Comparison of ENCODE assay signal across 9 mouse cellular contexts in the genomic region with DNA sequence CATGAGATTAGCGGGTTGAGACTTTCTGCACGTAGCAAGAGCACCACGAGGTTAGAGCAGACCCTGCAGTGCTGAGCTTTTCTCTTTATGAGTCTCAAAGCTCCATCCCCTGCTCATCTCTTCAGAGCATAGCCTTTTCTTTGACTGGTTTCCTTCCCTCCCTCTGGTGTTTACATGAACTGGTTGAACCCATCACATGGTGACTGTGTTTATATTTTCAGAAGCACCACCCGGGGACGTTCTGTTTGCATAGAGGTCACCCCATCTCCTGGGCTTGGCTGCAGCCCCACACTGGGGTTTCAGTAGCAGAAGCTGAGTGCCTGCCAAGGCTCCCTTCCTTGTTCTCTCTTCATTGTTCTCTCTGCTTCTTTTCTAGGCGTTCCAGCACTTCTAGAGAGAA. TPM values are rescaled to one million over a fixed set of nuclear protein-coding genes. Genes with fewer than 3 reads are reported as not detected.
DNase-seq lines count a peak whose midpoint lies in the region; ATAC-seq and TF ChIP-seq lines count a peak whose summit lies in the region.
"Had no signal": no experiment of that assay in that cellular context is flagged by ENCODE, and none has a peak within 500 bp of the region (broad histone marks: within the 10 kb centered on the region; RNA-seq: fewer than 3 reads in every experiment).

No protein-coding gene starts in this region.

- 0 out of 2 replicates have a peak, but pooled peaks have one; percentile 10 for ATAC-seq in embryonic facial prominence, embryonic 13.5 days (ENCODE audit: insufficient number of reproducible peaks, insufficient read depth, low FRiP score, low TSS enrichment, low read depth)
- peak; percentile 36; the same call in 1 of the 2 replicates for ATAC-seq in kidney, postnatal 0 days (replicated peaks; ENCODE audit: low FRiP score, low read depth)
- peak; percentile 81 for ATAC-seq in stomach, embryonic 14.5 days (ENCODE audit: insufficient number of reproducible peaks, insufficient read depth, low FRiP score, low read depth)

- H3K4me3 ChIP-seq in embryonic facial prominence, embryonic 13.5 days: no peak overlapping the region
- no peak overlapping the region for H3K4me3 ChIP-seq in embryonic facial prominence, embryonic 10.5 days
- no peak overlapping the region for H3K4me3 ChIP-seq in kidney, postnatal 0 days (replicated peaks; ENCODE audit: low read depth, low read length)
- H3K4me3 ChIP-seq in stomach, embryonic 14.5 days (ENCODE audit: low read depth, low read length): no peak overlapping the region

- no peak overlapping the region for H3K9ac ChIP-seq in embryonic facial prominence, embryonic 13.5 days
- no peak overlapping the region for H3K9ac ChIP-seq in kidney, postnatal 0 days (ENCODE audit: low read depth, low read length)
- no peak overlapping the region for H3K9ac ChIP-seq in stomach, embryonic 14.5 days (replicated peaks; ENCODE audit: low read depth, low read length)

- H3K9me3 ChIP-seq in embryonic facial prominence, embryonic 13.5 days: no peaks in the 10 kb centered on the region
- no peaks in the 10 kb centered on the region for H3K9me3 ChIP-seq in embryonic facial prominence, embryonic 10.5 days
- no peaks in the 10 kb centered on the region for H3K9me3 ChIP-seq in kidney, postnatal 0 days (replicated peaks; ENCODE audit: low read length)
- no peaks in the 10 kb centered on the region for H3K9me3 ChIP-seq in stomach, embryonic 14.5 days (ENCODE audit: control insufficient read depth, low read depth, low read length)

- no peaks in the 10 kb centered on the region for H3K27me3 ChIP-seq in embryonic facial prominence, embryonic 13.5 days
- H3K27me3 ChIP-seq in embryonic facial prominence, embryonic 10.5 days (replicated peaks; ENCODE audit: low read depth, poor library complexity, severe bottlenecking): no peaks in the 10 kb centered on the region
- H3K27me3 ChIP-seq in kidney, postnatal 0 days (ENCODE audit: insufficient read depth, low read length): no peaks in the 10 kb centered on the region
- H3K27me3 ChIP-seq in stomach, embryonic 14.5 days (ENCODE audit: control insufficient read depth, insufficient read depth, low read length): no peaks in the 10 kb centered on the region

- H3K27ac ChIP-seq in embryonic facial prominence, embryonic 13.5 days: no peak overlapping the region
- no peak overlapping the region for H3K27ac ChIP-seq in embryonic facial prominence, embryonic 10.5 days (replicated peaks)
- H3K27ac ChIP-seq in kidney, postnatal 0 days: 0 out of 2 replicates have a peak overlapping the region, but pooled peaks have one; percentile 3
- H3K27ac ChIP-seq in stomach, embryonic 14.5 days (ENCODE audit: low read length): peak overlapping the region; percentile 77; the same call in 1 of the 2 replicates

- H3K36me3 ChIP-seq in embryonic facial prominence, embryonic 13.5 days: no peaks in the 10 kb centered on the region
- no peaks in the 10 kb centered on the region for H3K36me3 ChIP-seq in embryonic facial prominence, embryonic 10.5 days (replicated peaks)
- H3K36me3 ChIP-seq in kidney, postnatal 0 days (ENCODE audit: insufficient read depth, low read length): no peaks in the 10 kb centered on the region
- H3K36me3 ChIP-seq in stomach, embryonic 14.5 days (ENCODE audit: control insufficient read depth, insufficient read depth, low read length): no peaks in the 10 kb centered on the region

- no peak overlapping the region for H3K4me2 ChIP-seq in embryonic facial prominence, embryonic 13.5 days
- no peak overlapping the region for H3K4me2 ChIP-seq in kidney, postnatal 0 days (ENCODE audit: low read length)
- H3K4me2 ChIP-seq in stomach, embryonic 14.5 days (replicated peaks; ENCODE audit: low read depth, low read length): no peak overlapping the region

- DNase-seq in embryonic facial prominence, embryonic 10.5 days (ENCODE audit: low spot score): no peak
- DNase-seq in right cerebral cortex, adult 18-20 months: peak; percentile 34
- DNase-seq in right cerebral cortex, postnatal 14 days: no peak
- DNase-seq in kidney, postnatal 0 days (ENCODE audit: low spot score): peak; percentile 77
- no peak for DNase-seq in thymus, postnatal 10 days (ENCODE audit: low spot score in 2 of 2)
- DNase-seq in adrenal gland, adult 18-20 months (ENCODE audit: low spot score in 2 of 2): no peak
- DNase-seq: cerebellum, postnatal 14 days had no signal

- WGBS in embryonic facial prominence, embryonic 13.5 days: 66% methylated on average over 6 of the region's 6 CpGs
- WGBS in embryonic facial prominence, embryonic 10.5 days: 62% methylated on average over 6 of the region's 6 CpGs
- WGBS in kidney, postnatal 0 days: 34% methylated on average over 6 of the region's 6 CpGs
- WGBS in stomach, embryonic 14.5 days: 25% methylated on average over 6 of the region's 6 CpGs

- no peak for TF ChIP-seq CTCF in kidney, postnatal 0 days (IDR thresholded peaks at IDR 0.05; ENCODE audit: low read depth)

- no peaks in the 10 kb centered on the region for H3K4me1 ChIP-seq in embryonic facial prominence, embryonic 13.5 days
- peaks cover 4% of the 10 kb centered on the region; the same call in 1 of the 2 replicates for H3K4me1 ChIP-seq in embryonic facial prominence, embryonic 10.5 days
- no peaks in the 10 kb centered on the region for H3K4me1 ChIP-seq in kidney, postnatal 0 days (replicated peaks; ENCODE audit: insufficient read depth, low read length)
- H3K4me1 ChIP-seq in stomach, embryonic 14.5 days (ENCODE audit: control insufficient read depth, insufficient read depth, low read length): peaks cover 16% of the 10 kb centered on the region; the same call in 1 of the 2 replicates

RNA-seq across cellular contexts. Expression of a gene that starts 40.1 kb away (rescaled TPM):
- 141 and 165 TPM in 2 replicates for polyA plus RNA-seq in embryonic facial prominence, embryonic 13.5 days (2015; fragmentation: Nextera tagmentation; extraction: Ambion mirVana)
- polyA plus RNA-seq in embryonic facial prominence, embryonic 10.5 days (2016; fragmentation: Nextera tagmentation; extraction: Ambion mirVana): 75.4 and 87.4 TPM in 2 replicates
- 87.7 and 95.0 TPM in 2 replicates for polyA plus RNA-seq in kidney, postnatal 0 days (2015; fragmentation: Nextera tagmentation; extraction: Ambion mirVana)
- 126 and 127 TPM in 2 replicates for polyA plus RNA-seq in stomach, embryonic 14.5 days (2014; fragmentation: Nextera tagmentation; extraction: Ambion mirVana)
- total RNA-seq in adrenal gland, adult 18-20 months (2021): 100 to 1,000 TPM in 1 of 2 experiments, 10 to 100 TPM in 1; 99.0 to 159 TPM

Comparison
In these comparisons a context has a peak if more than half of its experiments do, and no peak if none do; other contexts are left out.
1. DNase-seq: peak in right cerebral cortex, adult 18-20 months (single experiment) and kidney, postnatal 0 days (single experiment); none in embryonic facial prominence, embryonic 10.5 days (single experiment), right cerebral cortex, postnatal 14 days (single experiment), thymus, postnatal 10 days (0 of 2) and adrenal gland, adult 18-20 months (0 of 2).
2. ATAC-seq: peak in every context shown above with its lines; median percentile 81 in stomach, embryonic 14.5 days; 36 in kidney, postnatal 0 days; 10 in embryonic facial prominence, embryonic 13.5 days.
3. H3K27ac ChIP-seq: peak in kidney, postnatal 0 days (single experiment) and stomach, embryonic 14.5 days (single experiment); none in embryonic facial prominence, embryonic 13.5 days (single experiment) and embryonic facial prominence, embryonic 10.5 days (single experiment).